In the genomic region with DNA sequence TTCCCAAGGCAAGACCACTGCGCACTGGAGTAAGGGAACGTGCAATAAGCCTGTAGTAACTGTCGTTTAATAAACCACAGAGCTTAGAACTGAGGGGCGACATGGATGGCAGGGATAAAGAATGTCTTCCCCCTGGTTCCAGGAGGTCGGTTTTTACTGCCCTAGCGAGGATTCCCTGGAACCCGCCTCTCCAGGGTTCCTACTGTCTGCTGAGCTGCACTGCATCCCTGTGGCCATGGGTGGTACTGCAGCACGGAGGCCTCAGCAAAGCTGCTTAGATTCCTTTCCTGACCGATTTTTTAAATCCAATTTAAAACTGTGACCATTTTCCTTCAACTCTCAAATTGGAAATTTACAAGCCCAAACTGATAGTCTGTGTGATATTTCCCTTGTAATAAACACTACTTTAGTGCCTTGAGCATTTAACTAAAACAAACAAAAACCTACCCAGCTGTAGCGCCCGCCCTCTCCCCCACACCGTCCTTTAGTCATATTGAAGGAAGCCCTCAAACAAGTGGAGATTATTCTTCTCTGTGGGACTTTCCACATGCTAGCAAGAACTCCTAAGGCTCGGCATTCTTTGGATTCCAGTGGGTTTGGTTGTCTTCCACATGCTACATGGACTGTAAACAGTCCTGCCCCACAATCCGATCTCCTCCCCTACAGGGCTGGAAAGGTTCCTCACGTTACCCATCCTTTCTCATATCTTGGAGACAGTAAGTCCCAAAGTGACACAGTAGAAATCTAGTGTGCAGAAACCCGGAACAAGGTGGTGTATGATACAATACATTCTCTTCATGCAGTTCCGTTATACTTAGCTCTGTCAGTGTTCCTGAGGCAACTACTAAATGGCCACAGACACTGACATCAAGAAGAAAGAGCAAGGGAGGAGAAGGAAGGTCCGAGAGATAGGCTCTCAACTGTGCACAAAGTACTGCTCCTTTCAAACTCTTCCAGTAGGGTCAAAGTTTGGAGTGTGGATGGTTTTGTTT, we compare ENCODE assay signal across 8 mouse cellular contexts. TPM values are rescaled to one million over a fixed set of nuclear protein-coding genes. Genes with fewer than 3 reads are reported as not detected.
DNase-seq lines count a peak whose midpoint lies in the region; ATAC-seq and TF ChIP-seq lines count a peak whose summit lies in the region.

No protein-coding gene starts in this region.

- H3K4me3 ChIP-seq in bone marrow, adult 2 months (replicated peaks; ENCODE audit: control insufficient read depth, low read depth, low read length) = no peak overlapping the region
- no peak overlapping the region; the same call in 1 of the 2 replicates for H3K4me3 ChIP-seq in embryonic facial prominence, embryonic 15.5 days (replicated peaks)
- H3K4me3 ChIP-seq in heart, embryonic 10.5 days = no peak overlapping the region
- H3K4me3 ChIP-seq in kidney, embryonic 14.5 days (ENCODE audit: low read length) = no peak overlapping the region
- H3K4me3 ChIP-seq in limb, embryonic 14.5 days (replicated peaks; ENCODE audit: low read length) = no peak overlapping the region; the same call in 1 of the 2 replicates
- no peak overlapping the region for H3K4me3 ChIP-seq in neural tube, embryonic 11.5 days (ENCODE audit: low read depth, low read length)
- no peak overlapping the region for H3K4me3 ChIP-seq in stomach, embryonic 15.5 days (replicated peaks)

- peak overlapping the region; percentile 29 for H3K4me2 ChIP-seq in embryonic facial prominence, embryonic 15.5 days (replicated peaks)
- peak overlapping the region; percentile 17; the same call in 1 of the 2 replicates for H3K4me2 ChIP-seq in kidney, embryonic 14.5 days (replicated peaks; ENCODE audit: low read depth, low read length)
- peak overlapping the region; percentile 37 for H3K4me2 ChIP-seq in limb, embryonic 14.5 days (replicated peaks; ENCODE audit: low read depth, low read length, severe bottlenecking)
- no peak overlapping the region for H3K4me2 ChIP-seq in neural tube, embryonic 11.5 days (ENCODE audit: low read depth)
- 0 out of 2 replicates have a peak overlapping the region, but pooled peaks have one; percentile 29 for H3K4me2 ChIP-seq in stomach, embryonic 15.5 days

- WGBS in bone marrow, adult 2 months = 48% methylated on average over 18 of the region's 18 CpGs
- WGBS in embryonic facial prominence, embryonic 15.5 days = 33% methylated on average over 18 of the region's 18 CpGs
- 45% methylated on average over 18 of the region's 18 CpGs for WGBS in heart, embryonic 10.5 days
- WGBS in kidney, embryonic 14.5 days = 43% methylated on average over 18 of the region's 18 CpGs
- WGBS in limb, embryonic 14.5 days = 40% methylated on average over 18 of the region's 18 CpGs
- 49% methylated on average over 18 of the region's 18 CpGs for WGBS in neural tube, embryonic 11.5 days
- 40% methylated on average over 18 of the region's 18 CpGs for WGBS in stomach, embryonic 15.5 days

- peak; percentile 67 to 70 for DNase-seq in B cell, adult 2 months
- DNase-seq in heart, embryonic 10.5 days (ENCODE audit: low spot score) = peak; percentile 91
- DNase-seq in limb, embryonic 14.5 days (ENCODE audit: low spot score) = peak; percentile 76
- peak; percentile 85 for DNase-seq in neural tube, embryonic 11.5 days (ENCODE audit: low spot score)

- TF ChIP-seq POLR2A in bone marrow, adult 2 months (IDR thresholded peaks at IDR 0.05; ENCODE audit: borderline replicate concordance, control insufficient read depth, low read depth, low read length) = no peak
- no peak for TF ChIP-seq POLR2A in limb, embryonic 14.5 days (IDR thresholded peaks at IDR 0.05; ENCODE audit: borderline replicate concordance, extremely low read depth, insufficient read depth, insufficient read length)

- H3K9ac ChIP-seq in embryonic facial prominence, embryonic 15.5 days = no peak overlapping the region
- H3K9ac ChIP-seq in kidney, embryonic 14.5 days (ENCODE audit: low read depth, low read length) = no peak overlapping the region
- H3K9ac ChIP-seq in limb, embryonic 14.5 days (ENCODE audit: low read depth, low read length, severe bottlenecking) = no peak overlapping the region
- no peak overlapping the region for H3K9ac ChIP-seq in neural tube, embryonic 11.5 days (ENCODE audit: low read length)
- no peak overlapping the region for H3K9ac ChIP-seq in stomach, embryonic 15.5 days

- H3K4me1 ChIP-seq in bone marrow, adult 2 months (ENCODE audit: control insufficient read depth, insufficient read depth, low read length) = no peaks in the 10 kb centered on the region
- H3K4me1 ChIP-seq in embryonic facial prominence, embryonic 15.5 days = no peaks in the 10 kb centered on the region
- H3K4me1 ChIP-seq in heart, embryonic 10.5 days = 0 out of 2 replicates have a peak, but pooled peaks cover 3% of the 10 kb centered on the region
- peaks cover 7% of the 10 kb centered on the region; the same call in 1 of the 2 replicates for H3K4me1 ChIP-seq in kidney, embryonic 14.5 days (ENCODE audit: control insufficient read depth, insufficient read depth, low read length)
- H3K4me1 ChIP-seq in limb, embryonic 14.5 days (ENCODE audit: control insufficient read depth, insufficient read depth, low read length) = peaks cover 5% of the 10 kb centered on the region
- no peaks in the 10 kb centered on the region for H3K4me1 ChIP-seq in neural tube, embryonic 11.5 days (ENCODE audit: control insufficient read depth, insufficient read depth, low read length)
- peaks cover 3% of the 10 kb centered on the region; the same call in 1 of the 2 replicates for H3K4me1 ChIP-seq in stomach, embryonic 15.5 days

- H3K9me3 ChIP-seq in embryonic facial prominence, embryonic 15.5 days (replicated peaks) = no peaks in the 10 kb centered on the region
- H3K9me3 ChIP-seq in heart, embryonic 10.5 days = no peaks in the 10 kb centered on the region
- H3K9me3 ChIP-seq in kidney, embryonic 14.5 days (ENCODE audit: control insufficient read depth, low read length) = no peaks in the 10 kb centered on the region
- no peaks in the 10 kb centered on the region for H3K9me3 ChIP-seq in limb, embryonic 14.5 days (ENCODE audit: control insufficient read depth, low read length)
- no peaks in the 10 kb centered on the region for H3K9me3 ChIP-seq in neural tube, embryonic 11.5 days (ENCODE audit: control insufficient read depth, low read length)
- no peaks in the 10 kb centered on the region for H3K9me3 ChIP-seq in stomach, embryonic 15.5 days

- peak; percentile 43; the same call in 1 of the 2 replicates for ATAC-seq in embryonic facial prominence, embryonic 15.5 days (ENCODE audit: insufficient number of reproducible peaks, low FRiP score, low TSS enrichment, low read depth)
- ATAC-seq in kidney, embryonic 14.5 days (ENCODE audit: low FRiP score, low TSS enrichment) = peak; percentile 82; the same call in 1 of the 2 replicates
- ATAC-seq in limb, embryonic 14.5 days (ENCODE audit: low FRiP score, low read depth) = peak; percentile 37; the same call in 1 of the 2 replicates
- no peak; the same call in 1 of the 2 replicates for ATAC-seq in neural tube, embryonic 11.5 days (ENCODE audit: insufficient read depth, low FRiP score, low TSS enrichment)
- no peak for ATAC-seq in stomach, embryonic 15.5 days (ENCODE audit: insufficient read depth, low FRiP score, low read depth)

- H3K36me3 ChIP-seq in embryonic facial prominence, embryonic 15.5 days = no peaks in the 10 kb centered on the region
- H3K36me3 ChIP-seq in heart, embryonic 10.5 days = no peaks in the 10 kb centered on the region
- H3K36me3 ChIP-seq in kidney, embryonic 14.5 days (ENCODE audit: control insufficient read depth, insufficient read depth, low read length) = no peaks in the 10 kb centered on the region
- H3K36me3 ChIP-seq in limb, embryonic 14.5 days (ENCODE audit: control insufficient read depth, insufficient read depth, low read length) = no peaks in the 10 kb centered on the region
- H3K36me3 ChIP-seq in neural tube, embryonic 11.5 days (ENCODE audit: control insufficient read depth, insufficient read depth, low read length) = no peaks in the 10 kb centered on the region
- no peaks in the 10 kb centered on the region for H3K36me3 ChIP-seq in stomach, embryonic 15.5 days

- H3K27me3 ChIP-seq in embryonic facial prominence, embryonic 15.5 days = no peaks in the 10 kb centered on the region
- H3K27me3 ChIP-seq in heart, embryonic 10.5 days (ENCODE audit: insufficient read depth, poor library complexity, severe bottlenecking) = no peaks in the 10 kb centered on the region
- no peaks in the 10 kb centered on the region for H3K27me3 ChIP-seq in kidney, embryonic 14.5 days (ENCODE audit: control insufficient read depth, insufficient read depth, low read length)
- H3K27me3 ChIP-seq in limb, embryonic 14.5 days (ENCODE audit: control insufficient read depth, insufficient read depth, low read length) = no peaks in the 10 kb centered on the region
- no peaks in the 10 kb centered on the region for H3K27me3 ChIP-seq in neural tube, embryonic 11.5 days (ENCODE audit: control insufficient read depth, insufficient read depth, low read length)
- no peaks in the 10 kb centered on the region for H3K27me3 ChIP-seq in stomach, embryonic 15.5 days (replicated peaks)

- no peak overlapping the region for H3K27ac ChIP-seq in bone marrow, adult 2 months (ENCODE audit: control insufficient read depth, insufficient read depth, low read depth, low read length, poor library complexity)
- H3K27ac ChIP-seq in embryonic facial prominence, embryonic 15.5 days (replicated peaks) = no peak overlapping the region
- no peak overlapping the region for H3K27ac ChIP-seq in heart, embryonic 10.5 days
- H3K27ac ChIP-seq in kidney, embryonic 14.5 days (ENCODE audit: low read depth, low read length) = no peak overlapping the region
- H3K27ac ChIP-seq in limb, embryonic 14.5 days (replicated peaks; ENCODE audit: low read depth, low read length) = no peak overlapping the region
- no peak overlapping the region for H3K27ac ChIP-seq in neural tube, embryonic 11.5 days (ENCODE audit: low read depth, low read length)
- H3K27ac ChIP-seq in stomach, embryonic 15.5 days = no peak overlapping the region

- peak; percentile 82 for TF ChIP-seq CTCF in bone marrow, adult 2 months (IDR thresholded peaks at IDR 0.05; ENCODE audit: control insufficient read depth, insufficient read depth, low read length)

RNA-seq across cellular contexts. Expression of gene Gm37240, which starts 36.9 kb away (rescaled TPM):
- polyA plus RNA-seq in bone marrow, adult 2 months (2011; ENCODE audit: insufficient read depth, insufficient read length, low replicate concordance, missing spikeins) = 1.0 and 1.1 TPM in 2 replicates
- 12.8 and 18.1 TPM in 2 replicates for polyA plus RNA-seq in embryonic facial prominence, embryonic 15.5 days (2015; fragmentation: Nextera tagmentation; extraction: Ambion mirVana)
- 2.7 and 3.0 TPM in 2 replicates for polyA plus RNA-seq in heart, embryonic 10.5 days (2016; fragmentation: Nextera tagmentation; extraction: Ambion mirVana)
- polyA plus RNA-seq in kidney, embryonic 14.5 days (2014; fragmentation: Nextera tagmentation; extraction: Ambion mirVana) = 5.8 and 15.1 TPM in 2 replicates
- 2.0 TPM in 2 replicates for polyA plus RNA-seq in limb, embryonic 14.5 days (2012; rRNA removed)
- 10.9 and 13.4 TPM in 2 replicates for polyA plus RNA-seq in limb, embryonic 14.5 days (2014; fragmentation: Nextera tagmentation; extraction: Ambion mirVana)
- polyA plus RNA-seq in neural tube, embryonic 11.5 days (2014; fragmentation: Nextera tagmentation; extraction: Ambion mirVana) = 0.82 and 2.0 TPM in 2 replicates
- polyA plus RNA-seq in stomach, embryonic 15.5 days (2015; fragmentation: Nextera tagmentation; extraction: Ambion mirVana) = 7.1 and 8.6 TPM in 2 replicates

RNA-seq across cellular contexts. Expression of gene Glt28d2, which starts 36.9 kb away (rescaled TPM):
- polyA plus RNA-seq in bone marrow, adult 2 months (2011; ENCODE audit: insufficient read depth, insufficient read length, low replicate concordance, missing spikeins) = not detected in 2 replicates
- 3.4 and 3.8 TPM in 2 replicates for polyA plus RNA-seq in embryonic facial prominence, embryonic 15.5 days (2015; fragmentation: Nextera tagmentation; extraction: Ambion mirVana)
- polyA plus RNA-seq in heart, embryonic 10.5 days (2016; fragmentation: Nextera tagmentation; extraction: Ambion mirVana) = 0.72 and 0.78 TPM in 2 replicates
- 1.8 and 2.6 TPM in 2 replicates for polyA plus RNA-seq in kidney, embryonic 14.5 days (2014; fragmentation: Nextera tagmentation; extraction: Ambion mirVana)
- 0.89 and 1.1 TPM in 2 replicates for polyA plus RNA-seq in limb, embryonic 14.5 days (2012; rRNA removed)
- 2.4 and 3.2 TPM in 2 replicates for polyA plus RNA-seq in limb, embryonic 14.5 days (2014; fragmentation: Nextera tagmentation; extraction: Ambion mirVana)
- polyA plus RNA-seq in neural tube, embryonic 11.5 days (2014; fragmentation: Nextera tagmentation; extraction: Ambion mirVana) = 0.24 and 0.53 TPM in 2 replicates
- 2.8 and 3.0 TPM in 2 replicates for polyA plus RNA-seq in stomach, embryonic 15.5 days (2015; fragmentation: Nextera tagmentation; extraction: Ambion mirVana)

RNA-seq across cellular contexts. Expression of gene Sh3d19, which starts 46.7 kb away (rescaled TPM):
- polyA plus RNA-seq in bone marrow, adult 2 months (2011; ENCODE audit: insufficient read depth, insufficient read length, low replicate concordance, missing spikeins) = 2.5 and 6.4 TPM in 2 replicates
- polyA plus RNA-seq in embryonic facial prominence, embryonic 15.5 days (2015; fragmentation: Nextera tagmentation; extraction: Ambion mirVana) = 35.3 and 36.3 TPM in 2 replicates
- 10.4 and 17.7 TPM in 2 replicates for polyA plus RNA-seq in heart, embryonic 10.5 days (2016; fragmentation: Nextera tagmentation; extraction: Ambion mirVana)
- polyA plus RNA-seq in kidney, embryonic 14.5 days (2014; fragmentation: Nextera tagmentation; extraction: Ambion mirVana) = 27.7 and 39.9 TPM in 2 replicates
- 33.8 and 36.5 TPM in 2 replicates for polyA plus RNA-seq in limb, embryonic 14.5 days (2012; rRNA removed)
- 29.2 and 32.1 TPM in 2 replicates for polyA plus RNA-seq in limb, embryonic 14.5 days (2014; fragmentation: Nextera tagmentation; extraction: Ambion mirVana)
- 11.1 and 11.8 TPM in 2 replicates for polyA plus RNA-seq in neural tube, embryonic 11.5 days (2014; fragmentation: Nextera tagmentation; extraction: Ambion mirVana)
- 41.5 and 43.7 TPM in 2 replicates for polyA plus RNA-seq in stomach, embryonic 15.5 days (2015; fragmentation: Nextera tagmentation; extraction: Ambion mirVana)

Comparison
In these comparisons a context has a peak if more than half of its experiments do, and no peak if none do; other contexts are left out.
1. ATAC-seq: peak in embryonic facial prominence, embryonic 15.5 days (single experiment), kidney, embryonic 14.5 days (single experiment) and limb, embryonic 14.5 days (single experiment); none in neural tube, embryonic 11.5 days (single experiment) and stomach, embryonic 15.5 days (single experiment).
2. Peak in every context shown above with its lines, with median percentiles within 50 percentile points of each other: DNase-seq.